Mouse (Mus musculus): ENCODE measurements around the gene Rilp.

DNA sequence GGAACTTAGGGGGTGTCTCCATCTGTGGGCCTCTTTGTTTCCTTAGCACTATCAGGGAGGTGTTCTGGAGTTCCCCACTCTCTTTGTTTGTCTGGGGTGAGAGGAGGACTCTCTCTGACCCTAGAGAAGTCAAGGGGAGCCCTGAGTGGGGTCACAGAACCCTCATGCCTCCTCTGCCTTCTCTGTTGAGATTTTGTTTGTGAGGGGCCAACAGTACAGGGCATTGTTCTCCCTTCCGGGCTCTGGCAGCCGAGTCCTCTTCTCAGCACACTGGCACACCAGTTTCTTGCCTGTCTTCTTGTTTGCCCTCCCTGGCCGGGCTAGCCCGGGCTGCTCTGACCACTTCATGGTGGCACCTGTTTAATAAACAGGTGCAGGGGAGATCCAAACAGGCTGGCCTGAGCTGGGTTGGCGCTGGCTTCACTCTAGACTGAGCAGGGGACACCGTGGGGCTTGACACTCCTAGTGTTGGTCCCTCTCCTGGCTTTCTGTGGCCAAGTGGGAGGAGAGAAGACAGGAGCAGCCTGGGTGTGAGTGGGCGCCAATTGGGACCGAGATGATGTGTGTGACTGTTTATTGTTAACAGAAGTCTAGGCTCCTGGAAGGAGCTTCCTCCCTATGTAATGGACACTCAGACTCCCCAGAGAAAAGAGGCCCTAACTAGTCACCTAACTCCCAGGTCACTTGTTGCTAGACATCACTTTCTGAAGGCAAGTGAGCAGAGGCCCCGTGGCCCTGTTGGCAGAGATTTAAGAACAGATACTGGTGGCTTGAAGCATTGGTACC lies 28.5 kb downstream of the Rilp start:
- no peak for TF ChIP-seq GATA1 (IDR thresholded peaks at IDR 0.05; ENCODE audit: borderline replicate concordance, low read length)
- TF ChIP-seq CTCF (IDR thresholded peaks at IDR 0.05; ENCODE audit: low read depth, low read length): no peak

Measured in G1E (cell line).